ENCODE assay signal across 11 mouse cellular contexts in genomic region chr15:83740676-83741422, GRCm38 (mm10). TPM values are rescaled to one million over a fixed set of nuclear protein-coding genes. Genes with fewer than 3 reads are reported as not detected.
DNase-seq lines count a peak whose midpoint lies in the region; ATAC-seq lines count a peak whose summit lies in the region.
"Had no signal": no experiment of that assay in that cellular context is flagged by ENCODE, and none has a peak within 500 bp of the region (broad histone marks: within the 10 kb centered on the region; RNA-seq: fewer than 3 reads in every experiment).

No protein-coding gene starts in this region.

- H3K27me3 ChIP-seq in kidney, embryonic 16.5 days (ENCODE audit: insufficient read depth, low read length), result no peaks in the 10 kb centered on the region
- peaks cover 25% of the 10 kb centered on the region for H3K27me3 ChIP-seq in forebrain, embryonic 12.5 days

- 6% methylated on average over 21 of the region's 21 CpGs for WGBS in kidney, embryonic 16.5 days
- WGBS in forebrain, embryonic 12.5 days, result 27% methylated on average over 21 of the region's 21 CpGs

- H3K4me2 ChIP-seq in kidney, embryonic 16.5 days (replicated peaks; ENCODE audit: low read depth, low read length), result peak overlapping the region; percentile 6
- H3K4me2 ChIP-seq in forebrain, embryonic 12.5 days, result no peak overlapping the region
- H3K4me2 ChIP-seq: midbrain, embryonic 12.5 days had no signal

- no peak overlapping the region for H3K9ac ChIP-seq in kidney, embryonic 16.5 days (replicated peaks; ENCODE audit: low read length)
- H3K9ac ChIP-seq in forebrain, embryonic 12.5 days, result no peak overlapping the region
- H3K9ac ChIP-seq: midbrain, embryonic 12.5 days had no signal

- ATAC-seq in kidney, embryonic 16.5 days (ENCODE audit: low FRiP score, low TSS enrichment), result 0 out of 2 replicates have a peak, but pooled peaks have one; percentile 42
- no peak for ATAC-seq in forebrain, embryonic 12.5 days (ENCODE audit: low FRiP score)
- ATAC-seq: hindbrain, postnatal 0 days had no signal

- H3K4me1 ChIP-seq in kidney, embryonic 16.5 days (ENCODE audit: insufficient read depth, low read length), result peaks cover 21% of the 10 kb centered on the region
- peaks cover 17% of the 10 kb centered on the region for H3K4me1 ChIP-seq in forebrain, embryonic 12.5 days

- no peaks in the 10 kb centered on the region for H3K36me3 ChIP-seq in kidney, embryonic 16.5 days (ENCODE audit: insufficient read depth, low read length)
- no peaks in the 10 kb centered on the region for H3K36me3 ChIP-seq in forebrain, embryonic 12.5 days (replicated peaks)
- H3K36me3 ChIP-seq: midbrain, embryonic 12.5 days had no signal

- peak overlapping the region; percentile 43; the same call in 1 of the 2 replicates for H3K27ac ChIP-seq in kidney, embryonic 16.5 days (ENCODE audit: low read length)
- H3K27ac ChIP-seq in forebrain, embryonic 12.5 days, result 0 out of 2 replicates have a peak overlapping the region, but pooled peaks have one; percentile 21
- H3K27ac ChIP-seq: hindbrain, postnatal 0 days; midbrain, embryonic 12.5 days had no signal

- DNase-seq in kidney, adult 9 months, result no peak
- peak; percentile 33 to 61 for DNase-seq in left cerebral cortex, adult 9 months (ENCODE audit: low spot score in 2 of 2)
- peak; percentile 38 for DNase-seq in right cerebral cortex, postnatal 25 days
- no peak for DNase-seq in B cell, adult 2 months
- DNase-seq in ovary, adult 18-20 months (ENCODE audit: low spot score), result no peak
- no peak for DNase-seq in thymus, postnatal 36 days
- DNase-seq: cerebellum, adult 11 months had no signal

- H3K4me3 ChIP-seq in kidney, embryonic 16.5 days (ENCODE audit: low read length), result no peak overlapping the region
- no peak overlapping the region for H3K4me3 ChIP-seq in forebrain, embryonic 12.5 days (replicated peaks)
- H3K4me3 ChIP-seq: midbrain, embryonic 12.5 days had no signal

- no peaks in the 10 kb centered on the region for H3K9me3 ChIP-seq in kidney, embryonic 16.5 days (ENCODE audit: low read length)
- H3K9me3 ChIP-seq in forebrain, embryonic 12.5 days, result no peaks in the 10 kb centered on the region
- H3K9me3 ChIP-seq: midbrain, embryonic 12.5 days had no signal

RNA-seq across cellular contexts. Expression of gene Scube1, which starts 16.0 kb away (rescaled TPM):
- polyA plus RNA-seq in kidney, embryonic 16.5 days (2015; fragmentation: Nextera tagmentation; extraction: Ambion mirVana), result 4.8 and 4.9 TPM in 2 replicates
- 17.9 and 20.4 TPM in 2 replicates for polyA plus RNA-seq in forebrain, embryonic 12.5 days (2016; fragmentation: Nextera tagmentation; extraction: Ambion mirVana)

RNA-seq across cellular contexts. Expression of gene Mpped1, which starts 38.4 kb away (rescaled TPM):
- 0.39 and 0.42 TPM in 2 replicates for polyA plus RNA-seq in kidney, embryonic 16.5 days (2015; fragmentation: Nextera tagmentation; extraction: Ambion mirVana)
- 30.6 and 41.1 TPM in 2 replicates for polyA plus RNA-seq in forebrain, embryonic 12.5 days (2016; fragmentation: Nextera tagmentation; extraction: Ambion mirVana)

Comparison
In these comparisons a context has a peak if more than half of its experiments do, and no peak if none do; other contexts are left out.
1. DNase-seq: peak in left cerebral cortex, adult 9 months (2 of 2) and right cerebral cortex, postnatal 25 days (single experiment); none in kidney, adult 9 months (single experiment), B cell, adult 2 months (0 of 2), ovary, adult 18-20 months (single experiment) and thymus, postnatal 36 days (0 of 2).
2. RNA of gene Mpped1, which starts 38.4 kb away (polyA plus RNA-seq): 30.6 to 41.1 TPM in forebrain, embryonic 12.5 days; 0.39 to 0.42 TPM in kidney, embryonic 16.5 days; every median in the first group is over 10 times any median in the second.